Mouse (Mus musculus) E14TG2a.4 (cell line): ENCODE results near the gene Ccpg1os.

Experiments used
- CTCF ChIP-seq: conservative IDR thresholded peaks from 2 replicates; pipeline ENCODE4 v1.5.1; 2014; ENCODE audit warnings: low read length
- NANOG ChIP-seq: IDR thresholded peaks from 2 replicates; pipeline ENCODE4 v1.6.1; 2014; ENCODE audit warnings: borderline replicate concordance, low read length, mixed read lengths
- POU5F1 ChIP-seq: IDR thresholded peaks from 2 replicates; pipeline ENCODE4 v1.6.1; 2014; ENCODE audit warnings: low read length, borderline replicate concordance

- TF ChIP-seq CTCF (no peak), POU5F1 (no peak), NANOG (no peak)
Observed at GRCm38 (mm10) chr9:72992576-72992975, 7.4 kb upstream of the Ccpg1os start.
